Mouse (Mus musculus) myocyte (in vitro differentiated cells): ENCODE data around the gene Abraxas1. TPM values are rescaled to one million over a fixed set of nuclear protein-coding genes. Genes with fewer than 3 reads are reported as not detected.

ENCODE experiments used
- H3K27me3 ChIP-seq: one replicate; pipeline ENCODE4 v1.6.1; 2011; ENCODE audit not compliant: control insufficient read depth, insufficient read depth, insufficient read length
- H3K36me3 ChIP-seq: one replicate; pipeline ENCODE4 v1.6.1; 2011; ENCODE audit not compliant: control insufficient read depth, insufficient read depth
- H3K4me2 ChIP-seq: one replicate; pipeline ENCODE4 v1.6.1; 2011; ENCODE audit warnings: low read depth, control low read depth
- H3K4me3 ChIP-seq: one replicate; pipeline ENCODE4 v1.5.1; 2011; ENCODE audit warnings: mild to moderate bottlenecking, control low read depth, moderate library complexity
- H3K79me2 ChIP-seq: one replicate; pipeline ENCODE4 v1.6.1; 2011; ENCODE audit not compliant: control insufficient read depth, insufficient read depth
- H3ac ChIP-seq: one replicate; pipeline ENCODE4 v1.6.1; 2011; ENCODE audit not compliant: control insufficient read depth, insufficient read length
- CEBPB ChIP-seq: IDR thresholded peaks from 2 replicates; pipeline ENCODE4 v1.6.1; 2011; ENCODE audit warnings: mild to moderate bottlenecking, moderate library complexity; ENCODE audit not compliant: poor library complexity, insufficient read depth, severe bottlenecking
- E2F4 ChIP-seq: IDR thresholded peaks from one replicate; pipeline ENCODE4 v1.6.1; 2011; ENCODE audit warnings: mild to moderate bottlenecking, control low read depth, moderate library complexity; ENCODE audit not compliant: insufficient read depth
- MAX ChIP-seq: IDR thresholded peaks from one replicate; pipeline ENCODE4 v1.6.1; 2011; ENCODE audit warnings: low read depth, mild to moderate bottlenecking, control low read depth
- MYOD1 ChIP-seq, 3 experiments: IDR thresholded peaks; one replicate each; pipeline ENCODE4 v1.6.1; 2011; ENCODE audit warnings: control low read depth in 2 of 3, low read depth in 2 of 3, mild to moderate bottlenecking in 2 of 3, moderate library complexity in 1 of 3; ENCODE audit not compliant: insufficient read length in 2 of 3, control insufficient read depth in 1 of 3
- MYOG ChIP-seq, 3 experiments: IDR thresholded peaks; one replicate each; pipeline ENCODE4 v1.6.1; 2011; ENCODE audit warnings: control low read depth in 2 of 3, low read depth in 2 of 3, mild to moderate bottlenecking in 2 of 3; ENCODE audit not compliant: insufficient read length in 2 of 3, control insufficient read depth in 1 of 3, insufficient read depth in 1 of 3
- POLR2A ChIP-seq: IDR thresholded peaks from one replicate; pipeline ENCODE4 v1.6.1; 2011; ENCODE audit warnings: low read depth, mild to moderate bottlenecking, control low read depth, moderate library complexity; ENCODE audit not compliant: insufficient read length
- POLR2AphosphoS2 ChIP-seq: IDR thresholded peaks from one replicate; pipeline ENCODE4 v1.6.1; 2011; ENCODE audit warnings: low read depth, control low read depth; ENCODE audit not compliant: insufficient read length
- REST ChIP-seq: IDR thresholded peaks from one replicate; pipeline ENCODE4 v1.6.1; 2011; ENCODE audit warnings: mild to moderate bottlenecking, control low read depth, moderate library complexity; ENCODE audit not compliant: insufficient read depth, insufficient read length
- SRF ChIP-seq: IDR thresholded peaks from one replicate; pipeline ENCODE4 v1.6.1; 2011; ENCODE audit warnings: low read depth; ENCODE audit not compliant: control insufficient read depth, insufficient read length
- TCF12 ChIP-seq: IDR thresholded peaks from one replicate; pipeline ENCODE4 v1.6.1; 2011; ENCODE audit warnings: mild to moderate bottlenecking, control low read depth; ENCODE audit not compliant: poor library complexity, insufficient read depth, severe bottlenecking
- TCF3 ChIP-seq: IDR thresholded peaks from one replicate; pipeline ENCODE4 v1.6.1; 2011; ENCODE audit warnings: low read depth, control low read depth; ENCODE audit not compliant: insufficient read length
- USF1 ChIP-seq: IDR thresholded peaks from one replicate; pipeline ENCODE4 v1.6.1; 2011; ENCODE audit warnings: low read depth, mild to moderate bottlenecking, control low read depth, moderate library complexity
- polyA plus RNA-seq: library from polyadenylated mRNA; unstranded; fragments of >200 nt; fragmentation: generic; extraction: Trizol; gene quantifications from one replicate; pipeline ENCODE4 v1.2.1, GENCODE M21; 2012; ENCODE audit warnings: missing spikeins

Gene Abraxas1
- polyA plus RNA-seq, 1 experiment = 7.6 TPM

- H3K27me3 ChIP-seq = no peaks in the 10 kb centered on the region
- no peaks in the 10 kb centered on the region for H3K36me3 ChIP-seq
- H3ac ChIP-seq = no peak overlapping the region
- H3K4me2 ChIP-seq = no peak overlapping the region
- no peaks in the 10 kb centered on the region for H3K79me2 ChIP-seq
- no peak for TF ChIP-seq TCF12
- TF ChIP-seq MYOG (IDR thresholded peaks at IDR 0.05; ENCODE audit: control insufficient read depth in 1 of 3, insufficient read depth in 1 of 3, insufficient read length in 2 of 3, low read depth in 2 of 3) = no peak
- TF ChIP-seq TCF3 = no peak
- TF ChIP-seq CEBPB = no peak
- no peak for TF ChIP-seq POLR2A
- no peak for TF ChIP-seq SRF
- TF ChIP-seq E2F4 = no peak
- no peak for TF ChIP-seq MAX
- no peak for TF ChIP-seq REST
- no peak for TF ChIP-seq MYOD1 (IDR thresholded peaks at IDR 0.05; ENCODE audit: control insufficient read depth in 1 of 3, insufficient read length in 2 of 3, low read depth in 2 of 3)
- no peak overlapping the region for H3K4me3 ChIP-seq
These were observed 17.1 kb upstream of the Abraxas1 start for GRCm38 (mm10) chr5:100837907-100838306.

GRCm38 (mm10) chr5:100835862-100836538 lies 15.2 kb upstream of the Abraxas1 start:
- H3K27me3 ChIP-seq = no peaks in the 10 kb centered on the region
- no peak for TF ChIP-seq TCF12
- TF ChIP-seq MYOD1 (IDR thresholded peaks at IDR 0.05; ENCODE audit: control insufficient read depth in 1 of 3, insufficient read length in 2 of 3, low read depth in 2 of 3) = peak in 2 of 3 experiments; percentile 42 to 66
- H3K4me2 ChIP-seq = peak overlapping the region; percentile 40
- H3ac ChIP-seq = no peak overlapping the region
- no peak overlapping the region for H3K4me3 ChIP-seq
- no peaks in the 10 kb centered on the region for H3K79me2 ChIP-seq
- H3K36me3 ChIP-seq = no peaks in the 10 kb centered on the region

GRCm38 (mm10) chr5:100833841-100834240 lies 13.1 kb upstream of the Abraxas1 start:
- H3ac ChIP-seq = no peak overlapping the region
- TF ChIP-seq USF1 = no peak
- H3K79me2 ChIP-seq = no peaks in the 10 kb centered on the region
- H3K27me3 ChIP-seq = peaks cover 6% of the 10 kb centered on the region
- no peaks in the 10 kb centered on the region for H3K36me3 ChIP-seq
- H3K4me2 ChIP-seq = no peak overlapping the region
- H3K4me3 ChIP-seq = no peak overlapping the region

GRCm38 (mm10) chr5:100832680-100833079 lies 11.9 kb upstream of the Abraxas1 start:
- Histone ChIP-seq H3K36me3 (no peaks in the 10 kb centered on the region), H3ac (no peak overlapping the region), H3K27me3 (peaks cover 14% of the 10 kb centered on the region), H3K4me3 (no peak overlapping the region), H3K4me2 (no peak overlapping the region), H3K79me2 (no peaks in the 10 kb centered on the region)
- TF ChIP-seq POLR2AphosphoS2 = no peak
- TF ChIP-seq MAX = no peak
- TF ChIP-seq TCF12 = no peak
- no peak for TF ChIP-seq CEBPB
- TF ChIP-seq SRF = no peak
- no peak for TF ChIP-seq MYOG (IDR thresholded peaks at IDR 0.05; ENCODE audit: control insufficient read depth in 1 of 3, insufficient read depth in 1 of 3, insufficient read length in 2 of 3, low read depth in 2 of 3)
- TF ChIP-seq TCF3 = no peak
- TF ChIP-seq USF1 = no peak
- no peak for TF ChIP-seq REST
- no peak for TF ChIP-seq E2F4
- TF ChIP-seq POLR2A = no peak
- no peak for TF ChIP-seq MYOD1 (IDR thresholded peaks at IDR 0.05; ENCODE audit: control insufficient read depth in 1 of 3, insufficient read length in 2 of 3, low read depth in 2 of 3)

GRCm38 (mm10) chr5:100828701-100829100 lies 7.9 kb upstream of the Abraxas1 start:
- H3K79me2 ChIP-seq = no peaks in the 10 kb centered on the region
- H3K27me3 ChIP-seq = peaks cover 14% of the 10 kb centered on the region
- no peak overlapping the region for H3K4me3 ChIP-seq
- no peaks in the 10 kb centered on the region for H3K36me3 ChIP-seq
- TF ChIP-seq E2F4 = no peak
- no peak for TF ChIP-seq TCF3
- no peak for TF ChIP-seq POLR2A
- no peak for TF ChIP-seq POLR2AphosphoS2
- no peak overlapping the region for H3ac ChIP-seq
- no peak overlapping the region for H3K4me2 ChIP-seq
